Mouse (Mus musculus) MEL (cell line): ENCODE measurements around the gene Folr1.

Experiments
- BHLHE40 ChIP-seq: IDR thresholded peaks from 2 replicates; pipeline ENCODE4 v1.6.1; 2012; ENCODE audit warnings: low read depth, mild to moderate bottlenecking, inconsistent platforms, low read length, improper control_type of control experiment, borderline replicate concordance
- CTCF ChIP-seq, 3 experiments: IDR thresholded peaks in 2 of 3; conservative IDR thresholded peaks in 1 of 3; 2 replicates each; pipeline ENCODE4 v1.5.1; 2011 to 2012; ENCODE audit warnings: low read length in 3 of 3, low read depth in 2 of 3, mild to moderate bottlenecking in 2 of 3, improper control_type of control experiment in 1 of 3, inconsistent platforms in 1 of 3, mixed read lengths in 1 of 3, moderate library complexity in 1 of 3; ENCODE audit not compliant: control insufficient read depth in 1 of 3, insufficient read depth in 1 of 3, poor library complexity in 1 of 3, severe bottlenecking in 1 of 3
- E2F4 ChIP-seq: IDR thresholded peaks from 2 replicates; pipeline ENCODE4 v1.6.1; 2011; ENCODE audit warnings: low read depth, low read length, improper control_type of control experiment, borderline replicate concordance
- EP300 ChIP-seq, 2 experiments: IDR thresholded peaks; 2 replicates each; pipeline ENCODE4 v1.6.1; 2011; ENCODE audit warnings: improper control_type of control experiment in 2 of 2, low read length in 2 of 2, low read depth in 1 of 2, mild to moderate bottlenecking in 1 of 2
- GATA1 ChIP-seq: IDR thresholded peaks from 2 replicates; pipeline ENCODE4 v1.6.1; 2011; ENCODE audit warnings: low read depth, low read length, improper control_type of control experiment
- MAX ChIP-seq: IDR thresholded peaks from 2 replicates; pipeline ENCODE4 v1.6.1; 2011; ENCODE audit warnings: low read length, improper control_type of control experiment
- NRF1 ChIP-seq: IDR thresholded peaks from 2 replicates; pipeline ENCODE4 v1.6.1; 2014; ENCODE audit warnings: low read depth, mild to moderate bottlenecking, inconsistent platforms, low read length, improper control_type of control experiment, moderate library complexity; ENCODE audit not compliant: poor library complexity, insufficient read depth, severe bottlenecking
- TCF12 ChIP-seq: IDR thresholded peaks from 2 replicates; pipeline ENCODE4 v1.6.1; 2014; ENCODE audit warnings: low read depth, mild to moderate bottlenecking, inconsistent platforms, low read length, improper control_type of control experiment, moderate library complexity
- USF1 ChIP-seq: IDR thresholded peaks from 2 replicates; pipeline ENCODE4 v1.6.1; 2014; ENCODE audit warnings: low read depth, mild to moderate bottlenecking, inconsistent platforms, low read length, improper control_type of control experiment, moderate library complexity
- USF2 ChIP-seq, 2 experiments: IDR thresholded peaks; 2 replicates each; pipeline ENCODE4 v1.6.1; 2011 to 2012; ENCODE audit warnings: improper control_type of control experiment in 2 of 2, low read length in 2 of 2, borderline replicate concordance in 1 of 2, inconsistent platforms in 1 of 2, low read depth in 1 of 2, mild to moderate bottlenecking in 1 of 2; ENCODE audit not compliant: insufficient read depth in 1 of 2
- ZC3H11A ChIP-seq: IDR thresholded peaks from 2 replicates; pipeline ENCODE4 v1.6.1; 2012; ENCODE audit warnings: low read depth, mild to moderate bottlenecking, inconsistent platforms, low read length, improper control_type of control experiment
- ZKSCAN1 ChIP-seq: IDR thresholded peaks from 2 replicates; pipeline ENCODE4 v1.6.1; 2012; ENCODE audit warnings: low read depth, mild to moderate bottlenecking, inconsistent platforms, low read length, improper control_type of control experiment, moderate library complexity

- TF ChIP-seq TCF12: no peak
- no peak for TF ChIP-seq USF1
- no peak for TF ChIP-seq ZKSCAN1
- TF ChIP-seq CTCF (IDR thresholded peaks at IDR 0.05 in 2 of 3, conservative IDR thresholded peaks at IDR 0.05 in 1 of 3; ENCODE audit: control insufficient read depth in 1 of 3, insufficient read depth in 1 of 3, low read depth in 2 of 3, low read length in 3 of 3, poor library complexity in 1 of 3, severe bottlenecking in 1 of 3): peak; percentile 32 to 49 (median 42); a peak in 5 of 6 replicates
- no peak for TF ChIP-seq EP300 (IDR thresholded peaks at IDR 0.05; ENCODE audit: low read depth in 1 of 2, low read length in 2 of 2)
- no peak for TF ChIP-seq E2F4
- TF ChIP-seq BHLHE40: no peak
- no peak for TF ChIP-seq MAX
- no peak for TF ChIP-seq ZC3H11A
- TF ChIP-seq NRF1: no peak
- no peak for TF ChIP-seq USF2 (IDR thresholded peaks at IDR 0.05; ENCODE audit: borderline replicate concordance in 1 of 2, insufficient read depth in 1 of 2, low read depth in 1 of 2, low read length in 2 of 2)
- TF ChIP-seq GATA1: no peak
Observed at GRCm38 (mm10) chr7:101902846-101903245, 32.3 kb upstream of the Folr1 start.
